In the genomic region with DNA sequence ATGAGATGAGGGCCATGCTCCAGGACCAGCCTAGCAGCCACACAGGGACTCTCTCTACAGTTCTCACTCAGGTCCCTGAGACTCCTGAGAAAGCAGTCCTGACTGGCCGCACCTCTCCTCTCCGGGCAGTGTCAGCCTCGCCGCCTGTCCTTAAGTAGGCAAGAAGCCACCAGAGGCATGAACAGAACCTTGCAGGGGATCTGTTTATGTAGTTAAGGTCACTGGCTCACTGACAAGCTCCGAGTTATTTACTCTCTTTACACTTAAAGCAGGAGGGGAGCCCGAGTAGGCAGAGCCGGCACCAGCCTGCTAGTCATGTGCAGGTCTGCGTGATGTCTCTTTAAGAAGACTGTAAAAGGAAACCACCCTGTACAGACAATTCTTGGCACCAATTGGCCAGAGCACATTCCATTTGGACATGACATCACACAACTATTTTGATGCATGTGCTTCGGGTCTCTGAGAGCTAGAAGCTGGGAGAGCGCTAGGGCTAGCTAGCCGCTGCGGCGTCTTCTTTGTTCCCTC, we compare ENCODE assay signal across 7 mouse cellular contexts.
DNase-seq lines count a peak whose midpoint lies in the region; ATAC-seq and TF ChIP-seq lines count a peak whose summit lies in the region.

No protein-coding gene starts in this region.

- in situ Hi-C loops in Patski (cut with MboI; ENCODE audit: low pct_unique_long_range_greater_than_20kb): no loop called here

- CTCF ChIA-PET in Patski (lab: Charles Lee): interaction anchor here (0.8 to 4.6 kb wide), 6 partner anchors 11 to 89 kb away, joined by 3 to 48 read pairs (median 7); no protein-coding TSS in a partner anchor

- no peak overlapping the region; the same call in 1 of the 2 replicates for H3K4me2 ChIP-seq in forebrain, embryonic 16.5 days (ENCODE audit: low read length)
- H3K4me2 ChIP-seq in midbrain, embryonic 16.5 days (ENCODE audit: low read length): peak overlapping the region; percentile 38

- 0 out of 2 replicates have a peak overlapping the region, but pooled peaks have one; percentile 27 for H3K9ac ChIP-seq in forebrain, embryonic 16.5 days (replicated peaks; ENCODE audit: low read depth, low read length)
- 0 out of 2 replicates have a peak overlapping the region, but pooled peaks have one; percentile 11 for H3K9ac ChIP-seq in midbrain, embryonic 16.5 days (ENCODE audit: low read depth, low read length)

- intact Hi-C loops in heart, postnatal 25 days (cut with DNase I): no loop called here

- peak; percentile 89 for DNase-seq in Patski (ENCODE audit: low read depth, low spot score)
- peak; percentile 58 to 63 for DNase-seq in adrenal gland, postnatal 36 days
- DNase-seq in heart, postnatal 25 days (ENCODE audit: low spot score): peak; percentile 51
- peak; percentile 60 to 69 for DNase-seq in left cerebral cortex, adult 18-20 months (ENCODE audit: low spot score in 2 of 2)
- peak; percentile 32 to 48 for DNase-seq in urinary bladder, postnatal 36 days (ENCODE audit: low spot score in 2 of 2)

- H3K9me3 ChIP-seq in forebrain, embryonic 16.5 days (ENCODE audit: control insufficient read depth, low read length): no peaks in the 10 kb centered on the region
- H3K9me3 ChIP-seq in midbrain, embryonic 16.5 days (replicated peaks; ENCODE audit: control insufficient read depth, low read length, poor library complexity, severe bottlenecking): no peaks in the 10 kb centered on the region

- H3K4me3 ChIP-seq in forebrain, embryonic 16.5 days (replicated peaks; ENCODE audit: low read length): no peak overlapping the region; the same call in 1 of the 2 replicates
- peak overlapping the region; percentile 4; the same call in 1 of the 2 replicates for H3K4me3 ChIP-seq in midbrain, embryonic 16.5 days (ENCODE audit: low read depth, low read length)

- H3K4me1 ChIP-seq in forebrain, embryonic 16.5 days (replicated peaks; ENCODE audit: control insufficient read depth, insufficient read depth, low read length): 0 out of 2 replicates have a peak, but pooled peaks cover 5% of the 10 kb centered on the region
- no peaks in the 10 kb centered on the region for H3K4me1 ChIP-seq in midbrain, embryonic 16.5 days (ENCODE audit: control insufficient read depth, insufficient read depth, low read length)

- ATAC-seq in Patski: peak; percentile 96
- ATAC-seq in forebrain, embryonic 16.5 days: peak; percentile 73
- ATAC-seq in midbrain, embryonic 16.5 days: peak; percentile 74

- POLR2A ChIA-PET in Patski (lab: Charles Lee): interaction anchor here (1.3 kb wide), 1 partner anchor 13 kb away, joined by 3 read pairs; no protein-coding TSS in a partner anchor

- no peak overlapping the region for H3K27ac ChIP-seq in forebrain, embryonic 16.5 days (ENCODE audit: low read length)
- no peak overlapping the region for H3K27ac ChIP-seq in midbrain, embryonic 16.5 days (ENCODE audit: low read length)

- H3K36me3 ChIP-seq in forebrain, embryonic 16.5 days (ENCODE audit: control insufficient read depth, insufficient read depth): no peaks in the 10 kb centered on the region
- H3K36me3 ChIP-seq in midbrain, embryonic 16.5 days (ENCODE audit: control insufficient read depth, insufficient read depth, low read length): no peaks in the 10 kb centered on the region

- no peak for TF ChIP-seq CTCF in Patski (IDR thresholded peaks at IDR 0.05)

- 59% methylated on average over 13 of the region's 13 CpGs for WGBS in forebrain, embryonic 16.5 days
- 61% methylated on average over 13 of the region's 13 CpGs for WGBS in midbrain, embryonic 16.5 days

- no peaks in the 10 kb centered on the region for H3K27me3 ChIP-seq in Patski
- no peaks in the 10 kb centered on the region for H3K27me3 ChIP-seq in forebrain, embryonic 16.5 days (replicated peaks; ENCODE audit: control insufficient read depth, insufficient read depth, low read length)
- H3K27me3 ChIP-seq in midbrain, embryonic 16.5 days (ENCODE audit: control insufficient read depth, insufficient read depth, low read depth, low read length): no peaks in the 10 kb centered on the region
